Mouse (Mus musculus): ENCODE measurements around the gene Napa. TPM values are rescaled to one million over a fixed set of nuclear protein-coding genes. Genes with fewer than 3 reads are reported as not detected.
A peak's percentile ranks its signal among the peaks of the same experiment; 100 is the strongest.

Napa gene
- polyA plus RNA-seq, 1 experiment from 2014 or later = 238 TPM

- Histone ChIP-seq H3K9me3 (replicated peaks) (no peaks in the 10 kb centered on the region), H3K9ac (replicated peaks) (no peak overlapping the region), H3K27me3 (replicated peaks) (0 out of 2 replicates have a peak, but pooled peaks cover 4% of the 10 kb centered on the region), H3K4me1 (peaks cover 58% of the 10 kb centered on the region), H3K4me3 (replicated peaks) (no peak overlapping the region), H3K4me2 (no peak overlapping the region), H3K27ac (replicated peaks) (no peak overlapping the region), H3K36me3 (peaks cover 22% of the 10 kb centered on the region)
- WGBS = 77% methylated on average over 7 of the region's 7 CpGs
- ATAC-seq (ENCODE audit: low FRiP score) = no peak
Observed at GRCm38 (mm10) chr7:16101081-16101480, 2.8 kb downstream of the Napa start.

- Histone ChIP-seq H3K4me1 (peaks cover 58% of the 10 kb centered on the region), H3K36me3 (peaks cover 22% of the 10 kb centered on the region), H3K4me2 (no peak overlapping the region), H3K27ac (replicated peaks) (no peak overlapping the region), H3K9ac (replicated peaks) (no peak overlapping the region), H3K9me3 (replicated peaks) (no peaks in the 10 kb centered on the region), H3K4me3 (replicated peaks) (no peak overlapping the region), H3K27me3 (replicated peaks) (no peaks in the 10 kb centered on the region)
- no peak for ATAC-seq (ENCODE audit: low FRiP score)
- WGBS = 70% methylated on average over 15 of the region's 15 CpGs
Observed at GRCm38 (mm10) chr7:16101726-16102475, 3.6 kb downstream of the Napa start.

GRCm38 (mm10) chr7:16102686-16103226 is 4.5 kb downstream of the Napa start:
- no peak overlapping the region for H3K9ac ChIP-seq (replicated peaks)
- WGBS = 90% methylated on average over 5 of the region's 5 CpGs

GRCm38 (mm10) chr7:16103760-16104159 is 5.5 kb downstream of the Napa start:
- H3K27me3 ChIP-seq (replicated peaks) = no peaks in the 10 kb centered on the region
- no peak overlapping the region for H3K9ac ChIP-seq (replicated peaks)
- H3K4me2 ChIP-seq = no peak overlapping the region
- ATAC-seq (ENCODE audit: low FRiP score) = no peak
- H3K36me3 ChIP-seq = peaks cover 38% of the 10 kb centered on the region
- no peaks in the 10 kb centered on the region for H3K9me3 ChIP-seq (replicated peaks)
- 0 out of 2 replicates have a peak overlapping the region, but pooled peaks have one; percentile 30 for H3K27ac ChIP-seq (replicated peaks)
- no peak overlapping the region for H3K4me3 ChIP-seq (replicated peaks)
- 50% methylated on average over 6 of the region's 6 CpGs for WGBS
- peaks cover 53% of the 10 kb centered on the region for H3K4me1 ChIP-seq

More at GRCm38 (mm10) chr7:16102686-16103226, 4.5 kb downstream of the Napa start:
- peaks cover 55% of the 10 kb centered on the region for H3K4me1 ChIP-seq
- no peak overlapping the region for H3K4me2 ChIP-seq
- H3K27ac ChIP-seq (replicated peaks) = no peak overlapping the region
- no peaks in the 10 kb centered on the region for H3K9me3 ChIP-seq (replicated peaks)
- no peak overlapping the region for H3K4me3 ChIP-seq (replicated peaks)
- H3K27me3 ChIP-seq (replicated peaks) = no peaks in the 10 kb centered on the region
- H3K36me3 ChIP-seq = peaks cover 28% of the 10 kb centered on the region
- no peak for ATAC-seq (ENCODE audit: low FRiP score)

GRCm38 (mm10) chr7:16104611-16105388 is 6.5 kb downstream of the Napa start:
- peaks cover 49% of the 10 kb centered on the region for H3K36me3 ChIP-seq
- H3K9ac ChIP-seq (replicated peaks) = no peak overlapping the region
- no peaks in the 10 kb centered on the region for H3K27me3 ChIP-seq (replicated peaks)
- H3K9me3 ChIP-seq (replicated peaks) = no peaks in the 10 kb centered on the region
- no peak for ATAC-seq (ENCODE audit: low FRiP score)
- WGBS = 85% methylated on average over 7 of the region's 7 CpGs
- H3K4me3 ChIP-seq (replicated peaks) = no peak overlapping the region
- H3K27ac ChIP-seq (replicated peaks) = no peak overlapping the region
- H3K4me2 ChIP-seq = no peak overlapping the region
- peaks cover 42% of the 10 kb centered on the region for H3K4me1 ChIP-seq

- Histone ChIP-seq H3K27me3 (replicated peaks) (no peaks in the 10 kb centered on the region), H3K9me3 (replicated peaks) (no peaks in the 10 kb centered on the region), H3K9ac (replicated peaks) (no peak overlapping the region), H3K27ac (replicated peaks) (no peak overlapping the region), H3K4me3 (replicated peaks) (no peak overlapping the region), H3K4me2 (no peak overlapping the region), H3K36me3 (peaks cover 78% of the 10 kb centered on the region), H3K4me1 (peaks cover 3% of the 10 kb centered on the region)
- no peak for ATAC-seq (ENCODE audit: low FRiP score)
- WGBS = 93% methylated on average over 9 of the region's 9 CpGs
Observed at GRCm38 (mm10) chr7:16108886-16109542, 10.8 kb downstream of the Napa start.

- WGBS = 94% methylated on average over 8 of the region's 8 CpGs
- no peaks in the 10 kb centered on the region for H3K9me3 ChIP-seq (replicated peaks)
- no peak overlapping the region for H3K4me2 ChIP-seq
- no peak overlapping the region for H3K4me3 ChIP-seq (replicated peaks)
- no peaks in the 10 kb centered on the region for H3K4me1 ChIP-seq
- H3K36me3 ChIP-seq = peaks cover 84% of the 10 kb centered on the region
- no peak overlapping the region for H3K9ac ChIP-seq (replicated peaks)
- no peak for ATAC-seq (ENCODE audit: low FRiP score)
- H3K27me3 ChIP-seq (replicated peaks) = no peaks in the 10 kb centered on the region
- H3K27ac ChIP-seq (replicated peaks) = no peak overlapping the region
Observed at GRCm38 (mm10) chr7:16110158-16110557, 11.9 kb downstream of the Napa start.

GRCm38 (mm10) chr7:16111284-16112090 is 13.2 kb downstream of the Napa start:
- no peak overlapping the region for H3K4me3 ChIP-seq (replicated peaks)
- H3K9ac ChIP-seq (replicated peaks) = no peak overlapping the region
- H3K27me3 ChIP-seq (replicated peaks) = no peaks in the 10 kb centered on the region
- H3K9me3 ChIP-seq (replicated peaks) = no peaks in the 10 kb centered on the region
- peaks cover 93% of the 10 kb centered on the region for H3K36me3 ChIP-seq
- no peak for ATAC-seq (ENCODE audit: low FRiP score)
- WGBS = 94% methylated on average over 7 of the region's 7 CpGs
- H3K27ac ChIP-seq (replicated peaks) = no peak overlapping the region; the same call in 1 of the 2 replicates
- no peaks in the 10 kb centered on the region for H3K4me1 ChIP-seq
- H3K4me2 ChIP-seq = no peak overlapping the region

- Histone ChIP-seq H3K9me3 (replicated peaks) (no peaks in the 10 kb centered on the region), H3K4me1 (peaks cover 20% of the 10 kb centered on the region), H3K9ac (replicated peaks) (no peak overlapping the region), H3K27me3 (replicated peaks) (no peaks in the 10 kb centered on the region), H3K27ac (replicated peaks) (no peak overlapping the region), H3K4me2 (no peak overlapping the region), H3K36me3 (peaks cover 63% of the 10 kb centered on the region), H3K4me3 (replicated peaks) (no peak overlapping the region)
- no peak for ATAC-seq (ENCODE audit: low FRiP score)
- WGBS = 90% methylated on average over 7 of the region's 7 CpGs
Observed at GRCm38 (mm10) chr7:16116418-16116817, 18.2 kb downstream of the Napa start.

GRCm38 (mm10) chr7:16117100-16117499 is 18.8 kb downstream of the Napa start:
- 88% methylated on average over 3 of the region's 3 CpGs for WGBS
- peaks cover 56% of the 10 kb centered on the region for H3K36me3 ChIP-seq
- no peak for ATAC-seq (ENCODE audit: low FRiP score)

More at GRCm38 (mm10) chr7:16117100-16117499, 18.8 kb downstream of the Napa start:
- Histone ChIP-seq H3K27me3 (replicated peaks) (no peaks in the 10 kb centered on the region), H3K9ac (replicated peaks) (no peak overlapping the region), H3K4me2 (no peak overlapping the region), H3K4me1 (peaks cover 20% of the 10 kb centered on the region), H3K27ac (replicated peaks) (no peak overlapping the region), H3K9me3 (replicated peaks) (no peaks in the 10 kb centered on the region), H3K4me3 (replicated peaks) (no peak overlapping the region)

All from neural tube, embryonic 15.5 days (tissue).